Mouse (Mus musculus): ENCODE measurements around the gene Tmprss7.

DNA sequence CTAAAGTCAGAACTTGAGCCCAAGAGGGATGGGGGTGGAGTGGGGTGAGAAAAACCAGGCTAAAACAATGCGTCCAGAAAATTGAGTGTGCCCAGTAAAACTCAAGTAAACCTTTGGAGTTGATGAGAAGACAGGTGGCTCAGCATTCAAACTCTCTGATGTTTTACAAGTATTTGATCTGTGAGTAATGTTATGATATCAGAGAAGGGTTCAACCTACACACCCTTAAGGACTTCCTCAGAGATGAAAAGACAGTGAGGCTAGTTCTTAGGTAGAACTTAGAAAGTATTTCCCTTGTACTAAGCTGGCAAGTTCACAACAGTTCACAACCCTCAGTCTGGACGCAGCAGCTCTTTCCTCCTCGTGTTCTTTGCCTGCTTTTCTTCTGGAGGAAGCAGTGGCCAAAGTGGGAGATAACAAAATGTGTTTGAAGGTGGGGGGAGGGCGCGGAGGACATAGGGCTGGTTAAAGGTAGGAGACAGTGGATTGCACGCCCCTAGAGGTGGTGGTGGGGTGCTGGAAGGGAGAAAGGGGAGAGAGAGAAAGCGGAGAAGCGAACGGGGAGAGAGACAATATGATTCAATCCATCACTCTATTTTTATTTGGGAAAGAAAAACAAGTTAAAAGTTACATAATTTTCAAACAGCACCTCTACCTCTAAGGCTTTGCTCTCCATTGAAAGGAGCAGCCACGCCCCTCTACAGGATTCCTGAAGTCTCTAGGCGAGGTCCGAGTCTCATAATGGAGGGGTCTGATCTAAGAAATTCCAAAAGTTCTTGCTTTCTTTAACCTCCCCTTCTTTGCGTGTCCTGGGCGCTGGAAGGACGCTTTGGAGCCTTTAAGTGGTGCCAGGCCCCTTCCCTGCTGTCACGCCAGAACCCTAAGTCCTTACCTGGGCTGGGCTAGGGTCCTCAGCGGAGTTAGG is 40.2 kb downstream of the Tmprss7 start:
- TF ChIP-seq CTCF (IDR thresholded peaks at IDR 0.05; ENCODE audit: low read depth, low read length) (no peak), POLR2A (IDR thresholded peaks at IDR 0.05; ENCODE audit: insufficient read depth, low read length) (no peak)
